Mouse (Mus musculus) CH12F3 (cell line): ENCODE data around the gene Tgfb1i1.

ENCODE experiments used
- in situ Hi-C: fragments of 300-500 bp; cut with MboI; formaldehyde crosslinking; loops from 2 replicates; pipeline ENCODE4 v1.14.3; 2020; ENCODE audit warnings: low sequenced_read_pairs

Gene Tgfb1i1

GRCm38 (mm10) chr7:128243921-128244320 lies 2.7 kb upstream of the Tgfb1i1 start:
- in situ Hi-C loops = loop anchor here (10.0 kb wide), 1 partner anchor 111 kb away; no protein-coding TSS in a partner anchor

DNA sequence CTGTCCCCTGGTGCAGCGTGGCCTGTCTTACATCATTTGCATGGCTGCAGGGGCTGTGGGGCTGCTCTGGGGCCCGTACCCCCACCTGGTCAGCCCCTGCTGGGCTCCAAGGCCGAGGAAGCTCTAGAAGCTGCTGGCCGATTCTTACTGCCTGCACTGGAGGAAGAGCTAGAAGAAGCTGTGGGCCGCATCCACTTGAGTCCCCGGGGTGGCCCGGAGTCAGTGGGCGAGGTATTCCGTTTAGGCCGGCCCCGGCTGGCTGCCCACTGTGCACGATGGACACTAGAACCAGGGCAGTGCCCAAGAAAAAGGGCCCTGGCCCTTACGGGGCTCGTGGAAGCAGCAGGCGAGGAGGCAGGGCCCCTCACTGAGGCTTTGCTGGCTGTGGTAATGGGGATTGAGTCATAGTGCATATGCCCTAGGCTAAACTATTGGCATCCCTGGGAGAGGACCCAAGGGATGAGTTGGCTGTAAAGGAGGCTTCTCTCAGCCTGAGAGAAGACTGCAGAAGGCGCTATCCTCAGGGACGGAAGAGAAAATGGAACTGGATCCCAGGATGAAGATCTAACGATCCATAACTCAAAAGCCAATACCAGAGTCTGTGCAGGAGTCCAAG lies 2.1 kb upstream of the Tgfb1i1 start:
- in situ Hi-C loops = loop anchor here (10.0 kb wide), 1 partner anchor 110 kb away; no protein-coding TSS in a partner anchor

DNA sequence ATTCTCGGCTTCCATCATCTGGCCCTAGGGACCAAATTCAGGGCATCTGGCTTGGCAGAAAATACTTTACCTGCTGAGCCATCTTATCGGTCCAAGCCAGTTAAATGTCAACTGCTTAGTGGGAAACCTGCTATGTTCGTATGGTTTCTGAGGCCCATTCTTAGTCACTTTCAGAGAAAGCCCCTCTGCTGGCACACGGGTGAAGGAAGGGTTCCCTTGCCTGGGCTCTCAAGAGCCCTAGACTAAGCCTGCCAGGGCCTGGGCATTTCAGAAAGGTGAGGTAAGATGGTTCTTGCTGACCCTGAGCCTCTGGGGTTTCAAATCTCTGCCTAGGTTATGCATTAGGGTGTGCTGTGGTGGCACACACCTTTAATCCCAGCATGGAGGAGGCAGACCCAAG lies 1.1 kb upstream of the Tgfb1i1 start:
- in situ Hi-C loops = loop anchor here (10.0 kb wide), 1 partner anchor 109 kb away; no protein-coding TSS in a partner anchor

DNA sequence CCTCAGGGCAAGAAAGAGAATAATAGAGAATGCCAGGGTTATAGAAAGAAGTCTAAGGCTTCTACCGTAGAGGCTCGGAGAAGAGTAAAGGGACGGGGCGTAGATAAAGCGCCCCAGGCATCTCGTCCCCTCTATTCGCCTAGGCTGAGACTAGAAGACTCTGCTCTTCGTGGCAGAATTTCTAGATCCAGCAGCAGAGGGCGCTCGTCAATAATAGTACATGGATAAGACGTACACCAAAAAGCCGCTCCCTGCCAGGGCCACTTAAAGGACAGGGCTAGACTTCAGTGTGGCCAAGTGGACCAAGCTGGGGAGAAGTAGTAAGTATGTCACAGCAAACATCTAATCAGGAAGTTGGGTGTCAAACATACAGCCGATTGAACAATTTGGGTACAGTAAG lies 831 bp downstream of the Tgfb1i1 start:
- in situ Hi-C loops = loop anchor here (10.0 kb wide), 1 partner anchor 107 kb away; no protein-coding TSS in a partner anchor

- in situ Hi-C loops = loop anchor here (10.0 kb wide), 1 partner anchor 106 kb away; no protein-coding TSS in a partner anchor
Measured at GRCm38 (mm10) chr7:128248081-128249042, 1.8 kb downstream of the Tgfb1i1 start.

DNA sequence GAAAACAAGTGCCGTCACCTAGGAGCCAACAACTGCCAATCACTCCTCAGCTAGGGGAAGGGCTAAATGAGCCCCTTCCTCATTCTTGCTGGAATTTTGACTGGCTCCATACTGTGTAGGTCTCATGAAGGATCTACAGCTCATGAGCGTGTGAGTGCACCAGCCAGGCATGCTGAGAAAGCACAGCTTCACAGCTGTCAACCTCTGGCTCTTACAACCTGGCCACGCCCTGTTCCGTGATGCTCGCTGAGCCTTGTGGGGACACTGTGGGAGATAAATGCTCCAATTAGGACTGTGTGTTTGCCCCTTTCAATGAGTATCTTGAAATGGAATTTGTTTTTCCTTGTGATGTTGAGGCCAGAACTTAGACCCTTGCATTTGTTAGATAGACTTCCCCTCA lies 3.4 kb downstream of the Tgfb1i1 start:
- in situ Hi-C loops = loop anchor here (10.0 kb wide), 1 partner anchor 105 kb away; no protein-coding TSS in a partner anchor

GRCm38 (mm10) chr7:128251946-128252345 lies 5.3 kb downstream of the Tgfb1i1 start:
- in situ Hi-C loops = no loop called here

GRCm38 (mm10) chr7:128252609-128253008 lies 6.0 kb downstream of the Tgfb1i1 start:
- in situ Hi-C loops = no loop called here

- in situ Hi-C loops = no loop called here
Measured at GRCm38 (mm10) chr7:128254978-128255377, 8.4 kb downstream of the Tgfb1i1 start.

DNA sequence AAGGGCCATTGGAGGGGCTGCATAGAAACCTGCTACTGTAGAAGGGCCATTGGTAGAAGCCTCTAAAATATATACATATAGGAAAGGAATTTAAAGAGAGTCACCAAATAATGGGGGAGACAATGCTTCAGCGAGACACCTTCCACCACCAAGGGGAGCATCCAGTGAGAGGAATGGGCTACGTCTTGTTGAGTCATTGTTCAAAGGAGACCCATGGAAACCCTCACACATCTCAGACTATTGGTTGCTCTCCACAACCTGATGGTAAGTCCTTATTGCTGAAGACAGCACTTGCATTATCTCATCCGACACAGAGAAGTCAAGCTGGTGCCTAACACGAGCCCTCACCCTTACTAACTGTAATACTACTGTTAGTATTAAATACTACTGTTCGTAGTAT lies 9.1 kb downstream of the Tgfb1i1 start:
- in situ Hi-C loops = no loop called here

DNA sequence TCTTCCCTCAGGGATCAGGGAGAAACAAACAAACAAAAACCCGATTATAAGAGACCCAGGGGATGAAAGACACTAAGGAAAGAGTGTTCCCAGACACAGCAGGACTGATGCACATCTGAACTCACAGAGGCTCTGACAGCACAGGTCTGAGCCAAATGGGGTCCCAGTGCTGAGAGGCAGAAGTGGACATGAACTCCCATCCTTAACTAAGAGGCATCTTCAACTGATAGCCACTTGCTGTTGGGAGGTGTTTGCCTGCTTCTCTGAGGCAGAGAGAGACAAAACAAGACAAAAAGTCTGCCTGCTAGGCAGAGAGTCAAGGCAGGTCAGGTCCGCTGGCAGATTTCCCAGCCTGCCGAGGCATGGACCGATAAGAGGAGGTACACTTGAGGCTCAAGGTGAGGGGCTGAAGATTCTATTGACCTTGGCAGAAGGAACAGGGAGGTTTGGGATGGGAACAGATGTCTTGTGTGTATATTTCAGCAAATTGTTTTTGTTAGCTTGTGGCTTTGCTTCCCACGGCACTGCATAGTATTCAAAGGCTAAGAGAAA lies 10.2 kb downstream of the Tgfb1i1 start:
- in situ Hi-C loops = no loop called here

- in situ Hi-C loops = no loop called here
Measured at GRCm38 (mm10) chr7:128265411-128265810, 18.8 kb downstream of the Tgfb1i1 start, which contains the start of gene Slc5a2. Gene Slc5a2 (plus strand): TSS chr7:128265657.

DNA sequence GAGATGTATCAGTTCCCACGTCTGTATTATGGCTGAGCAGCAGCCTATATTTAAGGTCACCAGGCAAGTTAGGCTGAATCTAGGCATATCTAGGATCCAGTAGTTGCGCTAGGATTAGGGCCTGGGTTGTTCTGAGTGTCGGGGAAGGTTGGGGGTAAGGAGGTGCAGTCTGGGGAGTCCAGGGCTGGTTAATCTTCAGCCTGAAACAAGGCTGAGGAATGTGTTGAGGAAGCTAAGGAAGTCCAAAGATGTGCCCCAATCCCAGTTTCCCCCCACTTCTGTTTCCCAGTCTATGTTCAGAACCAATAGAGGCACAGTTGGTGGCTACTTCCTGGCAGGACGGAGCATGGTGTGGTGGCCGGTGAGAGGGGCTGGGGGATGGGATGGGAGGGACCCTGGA lies 19.4 kb downstream of the Tgfb1i1 start:
- in situ Hi-C loops = no loop called here

DNA sequence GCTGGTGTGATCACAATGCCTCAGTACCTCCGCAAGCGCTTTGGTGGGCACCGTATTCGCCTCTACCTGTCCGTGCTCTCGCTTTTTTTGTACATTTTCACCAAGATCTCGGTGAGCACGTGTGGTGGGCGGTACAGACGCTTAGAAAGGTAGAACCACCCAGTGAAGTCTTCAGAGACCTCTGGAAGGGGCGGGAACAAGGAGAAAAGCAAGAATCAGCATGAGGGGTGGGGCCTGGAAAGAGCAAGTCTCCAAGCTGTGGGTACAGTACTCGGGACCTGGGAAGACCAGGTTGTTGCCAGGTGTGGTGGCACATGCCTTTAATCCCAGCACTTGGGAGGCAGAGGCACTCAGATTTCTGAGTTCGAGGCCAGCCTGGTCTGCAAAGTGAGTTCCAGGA lies 20.8 kb downstream of the Tgfb1i1 start:
- in situ Hi-C loops = no loop called here

DNA sequence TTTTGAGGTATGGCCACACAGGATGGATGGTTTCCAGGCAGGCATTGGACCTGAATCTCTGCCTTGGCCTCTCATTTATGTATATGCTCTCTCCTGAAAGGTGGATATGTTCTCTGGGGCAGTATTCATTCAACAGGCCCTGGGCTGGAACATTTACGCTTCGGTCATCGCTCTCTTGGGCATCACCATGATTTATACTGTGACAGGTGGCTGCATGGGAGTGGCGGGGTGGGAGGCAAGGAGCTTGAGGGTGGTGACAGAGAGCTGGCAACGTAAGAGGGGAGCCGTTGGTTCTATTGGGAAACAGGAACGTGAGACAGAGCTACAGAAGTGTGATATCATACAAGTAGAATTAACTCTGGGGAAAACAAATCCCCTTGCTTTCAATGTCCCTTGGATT lies 21.2 kb downstream of the Tgfb1i1 start:
- in situ Hi-C loops = no loop called here

- in situ Hi-C loops = no loop called here
Measured at GRCm38 (mm10) chr7:128270431-128270850, 23.8 kb downstream of the Tgfb1i1 start.

- in situ Hi-C loops = no loop called here
Measured at GRCm38 (mm10) chr7:128271496-128271895, 24.9 kb downstream of the Tgfb1i1 start.

- in situ Hi-C loops = no loop called here
Measured at GRCm38 (mm10) chr7:128276051-128276450, 29.4 kb downstream of the Tgfb1i1 start.

DNA sequence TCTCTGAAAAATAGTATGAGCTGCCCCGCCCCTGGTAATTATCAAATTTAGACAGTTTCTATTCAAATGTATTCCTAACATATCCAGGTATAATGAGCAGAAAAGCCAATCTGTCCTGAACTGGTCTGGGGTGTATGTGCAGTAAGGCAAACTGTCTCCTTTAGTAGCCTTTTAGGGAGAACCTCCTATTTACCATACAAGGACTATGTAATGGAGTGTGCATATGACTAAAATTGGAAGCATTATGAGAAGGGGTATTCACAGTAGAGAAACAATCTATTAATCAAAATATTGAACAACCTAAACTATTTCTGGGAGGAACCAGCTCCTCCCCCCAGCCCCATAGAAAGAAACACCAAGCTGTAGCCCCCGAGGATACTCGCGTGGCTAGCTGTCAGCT lies 33.1 kb downstream of the Tgfb1i1 start:
- in situ Hi-C loops = no loop called here

DNA sequence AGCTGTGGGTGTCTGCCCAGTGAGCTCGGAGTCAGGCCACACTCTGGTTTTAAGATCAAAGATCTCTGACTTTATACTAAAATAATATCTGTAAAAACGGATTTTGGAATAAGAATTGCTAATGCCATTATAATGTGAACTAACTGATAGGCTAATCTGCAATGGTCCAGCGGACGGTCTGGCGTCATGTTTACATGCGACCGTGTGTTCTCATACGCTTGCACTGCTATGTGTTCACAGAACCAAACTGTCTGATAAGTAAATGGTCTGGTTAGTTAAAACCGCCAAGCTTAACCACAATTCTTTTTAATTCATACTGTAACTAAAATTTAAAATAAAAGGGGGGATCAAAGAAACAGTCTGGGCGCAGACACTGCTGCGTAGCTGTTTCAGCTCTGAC lies 35.2 kb downstream of the Tgfb1i1 start:
- in situ Hi-C loops = no loop called here

DNA sequence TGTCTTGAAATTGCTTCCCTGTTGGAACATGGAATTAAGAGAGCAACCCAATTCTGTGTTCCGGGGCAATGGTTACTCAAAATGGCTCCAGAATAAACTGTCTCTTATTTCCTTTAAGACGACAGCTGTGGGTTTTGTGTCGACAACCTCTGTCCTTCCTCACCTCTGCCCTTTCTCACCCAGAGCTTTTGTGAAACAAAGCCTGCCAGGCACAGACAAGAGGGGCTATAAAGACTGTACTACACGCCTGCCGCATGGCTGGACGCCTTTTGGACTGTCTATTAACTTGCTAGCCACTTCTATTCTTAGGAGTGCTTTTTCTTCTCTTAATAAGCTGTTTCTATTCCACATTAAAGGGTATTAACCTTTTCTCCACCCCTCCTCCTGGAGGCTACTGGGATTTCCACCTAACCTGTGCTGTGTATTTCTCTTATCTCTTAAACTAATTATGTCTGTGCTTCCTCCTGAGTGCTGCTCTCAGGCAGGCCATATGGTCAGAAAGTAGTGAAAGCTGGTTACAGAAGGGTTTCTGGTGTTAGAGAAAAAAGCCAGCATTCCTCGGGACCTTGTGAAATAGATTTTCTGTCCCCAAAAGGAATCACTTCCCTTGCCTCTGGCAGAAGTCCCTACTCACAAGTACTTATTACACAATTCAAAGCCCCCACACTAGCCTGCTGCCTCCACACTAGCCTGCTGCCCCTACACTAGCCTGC lies 36.1 kb downstream of the Tgfb1i1 start:
- in situ Hi-C loops = no loop called here
